Mouse (Mus musculus): ENCODE data around the gene Ttc27.

DNA sequence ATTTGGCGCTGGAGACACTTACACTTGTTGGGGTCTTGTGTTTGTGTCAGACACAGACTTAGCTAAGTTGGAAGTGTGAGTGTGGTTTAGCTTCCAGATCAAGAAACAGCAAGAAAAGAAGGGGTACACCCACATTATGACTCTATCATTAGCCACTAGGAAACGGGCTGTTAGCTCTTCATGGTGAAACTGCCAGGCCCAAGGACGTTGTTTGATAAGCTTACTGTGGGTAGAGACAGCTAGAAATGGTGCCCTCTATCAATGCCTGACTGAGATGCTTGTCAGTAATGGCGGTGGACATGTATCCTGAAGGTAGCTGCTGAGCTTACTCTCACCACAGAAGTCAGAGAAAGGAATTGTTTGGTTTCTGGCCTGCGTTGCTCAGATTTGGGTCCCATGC lies 146.3 kb downstream of the Ttc27 start:
- TF ChIP-seq EP300 (optimal IDR thresholded peaks at IDR 0.05) (no peak), CTCF (IDR thresholded peaks at IDR 0.05; ENCODE audit: low read depth) (no peak)
